Mouse (Mus musculus) hindbrain, embryonic 14.5 days (tissue): Measurements from ENCODE around the gene Ttc30a1. TPM values are rescaled to one million over a fixed set of nuclear protein-coding genes. Genes with fewer than 3 reads are reported as not detected.
"Not testable (repeated sequence)": the region's sequence is repeated elsewhere in the genome, so short reads cannot be mapped to it uniquely, and the experiment has no call there.

Experiments used
- ATAC-seq: fragments of 200-750 bp; cut with Nextera tagmentation; 2 replicates; pipeline ENCODE4 v1.8.0; 2017; ENCODE audit warnings: moderate number of reproducible peaks, mild to moderate bottlenecking, moderate TSS enrichment, moderate library complexity; ENCODE audit not compliant: low FRiP score
- DNase-seq: peaks from one replicate; pipeline ENCODE4 v3.0.0-alpha.2; 2015; ENCODE audit warnings: low spot score
- H3K27ac ChIP-seq: fragments of 300-500 bp; sonication (generic); 2 replicates; pipeline ENCODE4 v1.5.1; 2014; ENCODE audit warnings: mild to moderate bottlenecking, moderate library complexity
- H3K27me3 ChIP-seq: fragments of 300-500 bp; sonication (generic); 2 replicates; pipeline ENCODE4 v1.6.1; 2014; ENCODE audit warnings: mild to moderate bottlenecking, low read length, mixed read lengths; ENCODE audit not compliant: control insufficient read depth, insufficient read depth
- H3K36me3 ChIP-seq: fragments of 300-500 bp; sonication (generic); replicated peaks from 2 replicates; pipeline ENCODE4 v1.6.1; 2014; ENCODE audit not compliant: control insufficient read depth, insufficient read depth
- H3K4me1 ChIP-seq: fragments of 300-500 bp; sonication (generic); replicated peaks from 2 replicates; pipeline ENCODE4 v1.6.1; 2014; ENCODE audit warnings: antibody characterized with exemption, low read length, mixed read lengths; ENCODE audit not compliant: control insufficient read depth, insufficient read depth
- H3K4me2 ChIP-seq: fragments of 300-500 bp; sonication (generic); replicated peaks from 2 replicates; pipeline ENCODE4 v1.6.1; 2014; ENCODE audit warnings: mild to moderate bottlenecking, moderate library complexity
- H3K4me3 ChIP-seq: fragments of 300-500 bp; sonication (generic); replicated peaks from 2 replicates; pipeline ENCODE4 v1.5.1; 2014; ENCODE audit warnings: mild to moderate bottlenecking, low read length
- H3K9ac ChIP-seq: fragments of 300-500 bp; sonication (generic); 2 replicates; pipeline ENCODE4 v1.6.1; 2014
- H3K9me3 ChIP-seq: fragments of 300-500 bp; sonication (generic); 2 replicates; pipeline ENCODE4 v1.6.1; 2016; ENCODE audit warnings: low read length; ENCODE audit not compliant: control insufficient read depth
- WGBS: fragments of 180-500 bp; shearing (Covaris S2); extraction: QIAGEN DNeasy Blood & Tissue Kit; methylation state at CpG from one replicate; pipeline ENCODE4 v1.1.7; 2014; 5-methylcytosine and 5-hydroxymethylcytosine counted together
- polyA plus RNA-seq: library from polyadenylated mRNA; unstranded; fragments of >200 nt; fragmentation: Nextera tagmentation; extraction: Ambion mirVana; gene quantifications from 2 replicates; pipeline ENCODE4 v1.2.1, GENCODE M21; 2014

Ttc30a1 gene
- polyA plus RNA-seq: 8.7 and 9.2 TPM in 2 replicates

DNA sequence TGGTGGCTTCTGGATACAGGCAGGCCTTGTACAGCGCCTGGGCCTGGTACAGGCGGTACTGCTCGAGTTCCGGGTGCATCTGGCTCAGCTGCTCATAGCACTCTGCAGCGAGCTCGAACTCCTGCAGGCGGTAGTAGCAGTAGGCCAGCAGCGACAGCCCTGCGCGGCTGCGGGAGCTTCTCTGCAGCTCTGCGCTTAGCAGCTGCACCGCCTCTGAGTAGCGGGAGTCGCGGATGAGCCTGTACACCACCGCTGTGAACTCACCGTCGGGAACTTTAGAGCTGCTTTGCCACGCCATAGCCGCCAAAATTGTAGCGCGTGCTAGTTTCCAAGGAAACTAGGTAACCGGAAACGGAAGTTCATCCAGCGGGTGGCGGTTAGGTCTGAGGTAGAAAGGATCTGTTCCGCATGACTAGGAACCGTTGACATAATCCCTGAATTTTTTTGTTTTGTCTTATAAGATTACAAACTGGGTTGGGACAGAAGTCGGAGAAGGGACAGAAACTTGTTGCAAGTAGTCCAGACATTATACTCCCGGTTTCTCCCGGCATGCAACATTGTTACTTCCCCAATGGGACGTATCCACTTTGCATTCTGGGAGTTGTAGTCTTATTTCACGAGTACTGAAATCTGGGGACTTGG, at the start of gene Ttc30a1:
TSS of gene Ttc30a1 (minus strand) at position 528 of the 642 bp plus-strand sequence.
- peak; percentile 90 for DNase-seq
- H3K27me3 ChIP-seq, H3K36me3 ChIP-seq, H3K4me1 ChIP-seq, H3K9me3 ChIP-seq: not testable (repeated sequence)
- H3K4me3 ChIP-seq: peak within 1 kb of the TSS; percentile 40
- peak within 1 kb of the TSS; percentile 53 for H3K9ac ChIP-seq
- WGBS: under 1% methylated on average over 26 of the region's 34 CpGs
- peak; percentile 68 for ATAC-seq
- peak within 1 kb of the TSS; percentile 64 for H3K4me2 ChIP-seq
- 0 out of 2 replicates have a peak within 1 kb of the TSS, but pooled peaks have one; percentile 33 for H3K27ac ChIP-seq

DNA sequence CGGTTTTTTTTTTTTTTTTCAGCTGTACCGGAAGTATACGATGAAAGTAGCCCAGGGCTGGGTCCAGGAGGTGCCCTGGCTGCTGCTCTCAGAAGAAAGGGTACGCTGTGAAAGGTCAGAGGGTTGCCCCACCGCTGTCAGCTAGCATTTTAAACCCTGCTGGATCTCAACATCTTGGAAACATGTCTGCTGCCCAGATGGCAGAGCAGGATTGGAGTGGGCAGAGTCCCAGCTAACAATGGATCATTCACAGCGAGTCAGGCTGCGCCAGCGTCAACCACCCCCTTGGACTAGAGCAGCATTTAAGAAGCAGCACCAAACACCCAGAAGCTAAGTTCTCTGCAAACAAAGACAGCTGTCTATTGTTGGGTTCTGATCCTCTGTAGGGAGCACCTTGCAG, 48.3 kb upstream of the Ttc30a1 start:
- H3K27me3 ChIP-seq: no peaks in the 10 kb centered on the region
- peak overlapping the region; percentile 46 for H3K4me2 ChIP-seq
- H3K4me1 ChIP-seq: peaks cover 28% of the 10 kb centered on the region
- 6% methylated on average over 8 of the region's 8 CpGs for WGBS
- H3K9me3 ChIP-seq: no peaks in the 10 kb centered on the region
- peak overlapping the region; percentile 55 for H3K9ac ChIP-seq
- DNase-seq (peak; percentile 57), ATAC-seq (peak; percentile 77)
- no peak overlapping the region for H3K4me3 ChIP-seq
- peak overlapping the region; percentile 95 for H3K27ac ChIP-seq
- no peaks in the 10 kb centered on the region for H3K36me3 ChIP-seq

DNA sequence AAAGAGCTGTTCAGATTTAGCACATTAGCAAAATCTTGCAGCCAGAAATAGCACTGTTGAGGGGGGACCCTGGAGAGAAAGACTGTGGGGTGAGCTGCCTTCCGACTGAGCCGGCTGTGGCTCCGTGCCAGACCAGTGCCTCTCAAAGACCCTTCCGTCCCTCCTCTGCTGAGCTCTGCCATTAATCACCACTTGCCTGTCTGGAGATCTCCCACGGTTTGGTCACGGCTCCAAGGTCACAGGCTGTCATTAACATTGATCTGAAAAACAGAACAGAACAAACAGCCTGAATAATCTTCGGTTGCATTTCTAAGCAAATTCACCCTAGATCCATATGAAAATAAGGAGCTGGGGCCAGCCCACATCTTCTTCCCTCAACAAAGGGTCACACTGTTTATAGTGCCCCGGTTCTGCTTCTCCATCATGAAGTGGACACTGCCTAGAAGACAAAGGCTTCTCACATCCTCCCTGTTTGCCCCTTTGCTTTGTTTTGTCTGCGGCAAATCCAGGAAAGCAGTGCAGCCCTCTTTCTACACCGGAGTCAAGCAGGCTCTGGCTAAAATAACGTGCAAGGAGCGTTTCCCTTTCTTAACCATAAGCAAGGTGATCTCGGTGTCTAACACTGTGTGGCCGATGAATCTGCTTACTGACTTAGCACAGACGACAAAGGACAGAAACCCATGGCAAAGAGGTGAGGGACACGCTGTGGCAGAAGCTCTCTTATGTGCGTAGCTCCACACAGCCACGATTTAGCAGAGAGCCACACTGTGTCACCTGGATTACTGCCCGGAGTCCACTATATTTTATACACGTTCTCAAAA, 47.5 kb upstream of the Ttc30a1 start:
- ATAC-seq (peak; percentile 86), DNase-seq (peak; percentile 67)
- Histone ChIP-seq H3K36me3 (no peaks in the 10 kb centered on the region), H3K9me3 (no peaks in the 10 kb centered on the region), H3K9ac (peak overlapping the region; percentile 55), H3K4me2 (peak overlapping the region; percentile 46), H3K4me3 (no peak overlapping the region), H3K27ac (peak overlapping the region; percentile 95), H3K27me3 (no peaks in the 10 kb centered on the region), H3K4me1 (peaks cover 28% of the 10 kb centered on the region)
- WGBS: 6% methylated on average over 20 of the region's 20 CpGs

DNA sequence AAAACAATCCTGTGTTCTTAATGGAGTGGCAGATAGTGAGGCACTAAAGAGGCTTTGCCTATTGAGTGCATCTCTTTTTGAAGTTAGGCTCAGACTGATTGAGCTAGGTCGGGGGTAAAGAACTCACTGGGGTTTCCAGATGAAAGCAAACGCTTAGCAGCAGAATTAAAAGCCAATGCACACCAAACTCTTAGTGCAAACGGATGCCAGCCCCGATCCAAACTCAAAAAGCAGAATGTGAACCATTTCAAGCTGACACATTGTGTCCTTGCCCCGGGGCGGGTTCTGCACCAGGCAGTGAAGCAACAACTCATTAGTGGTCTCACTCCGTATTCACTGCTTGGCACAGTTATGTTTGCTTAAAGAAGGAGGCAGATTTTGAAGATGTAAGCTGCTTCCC, 35.1 kb upstream of the Ttc30a1 start:
- no peak overlapping the region for H3K4me3 ChIP-seq
- H3K36me3 ChIP-seq: no peaks in the 10 kb centered on the region
- no peak overlapping the region for H3K4me2 ChIP-seq
- H3K9me3 ChIP-seq: no peaks in the 10 kb centered on the region
- H3K4me1 ChIP-seq: peaks cover 15% of the 10 kb centered on the region
- 7% methylated on average over 7 of the region's 7 CpGs for WGBS
- H3K9ac ChIP-seq: no peak overlapping the region
- ATAC-seq (peak; percentile 40; the same call in 1 of the 2 replicates), DNase-seq (peak; percentile 53)
- 0 out of 2 replicates have a peak overlapping the region, but pooled peaks have one; percentile 9 for H3K27ac ChIP-seq
- no peaks in the 10 kb centered on the region for H3K27me3 ChIP-seq

DNA sequence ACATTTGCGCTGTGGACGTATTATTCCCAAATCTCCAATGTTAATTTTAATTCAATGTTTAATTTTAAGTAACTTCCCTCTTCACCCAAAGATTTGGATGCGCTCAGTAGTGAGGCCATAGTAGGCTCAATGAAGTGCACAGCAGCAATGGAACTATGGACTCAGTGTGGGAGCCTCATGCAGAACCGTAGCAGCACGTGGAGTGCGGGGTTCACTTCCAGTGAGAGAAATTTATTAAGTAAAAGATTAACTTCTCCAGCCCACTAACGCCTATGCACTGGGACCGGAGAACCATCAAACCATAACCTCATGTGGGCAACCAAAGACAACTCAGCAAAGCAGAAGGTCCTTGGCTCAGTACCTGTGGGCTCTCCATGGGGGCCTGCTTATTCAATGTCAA, 34.4 kb upstream of the Ttc30a1 start:
- no peak for ATAC-seq
- Histone ChIP-seq H3K9ac (no peak overlapping the region), H3K9me3 (no peaks in the 10 kb centered on the region), H3K27ac (no peak overlapping the region), H3K36me3 (no peaks in the 10 kb centered on the region), H3K4me3 (no peak overlapping the region), H3K4me2 (no peak overlapping the region), H3K4me1 (peaks cover 14% of the 10 kb centered on the region), H3K27me3 (no peaks in the 10 kb centered on the region)
- no peak for DNase-seq
- 78% methylated on average over 8 of the region's 8 CpGs for WGBS

DNA sequence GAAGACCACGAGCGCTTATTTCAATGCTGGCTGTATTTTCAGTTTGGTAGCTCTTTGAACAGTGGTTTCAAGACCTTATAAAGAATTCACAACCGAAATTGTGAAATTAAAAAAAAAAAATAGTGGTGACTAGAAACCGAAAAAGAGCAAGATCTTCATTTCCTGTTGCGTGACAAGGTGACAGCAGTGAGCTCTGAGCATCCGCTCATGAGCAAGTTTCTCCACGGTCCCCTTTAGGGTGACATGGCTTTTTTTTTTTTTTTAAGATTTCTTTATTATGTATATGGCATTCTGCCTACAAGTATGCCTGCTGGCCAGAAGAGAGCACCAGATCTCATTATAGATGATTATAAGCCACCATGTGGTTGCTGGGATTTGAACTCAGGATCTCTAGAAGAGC, 33.7 kb upstream of the Ttc30a1 start:
- Histone ChIP-seq H3K4me1 (peaks cover 10% of the 10 kb centered on the region), H3K27me3 (no peaks in the 10 kb centered on the region), H3K9ac (no peak overlapping the region), H3K4me3 (no peak overlapping the region), H3K27ac (no peak overlapping the region), H3K4me2 (no peak overlapping the region), H3K9me3 (no peaks in the 10 kb centered on the region), H3K36me3 (no peaks in the 10 kb centered on the region)
- DNase-seq (no peak), ATAC-seq (no peak)
- WGBS: 90% methylated on average over 7 of the region's 7 CpGs

DNA sequence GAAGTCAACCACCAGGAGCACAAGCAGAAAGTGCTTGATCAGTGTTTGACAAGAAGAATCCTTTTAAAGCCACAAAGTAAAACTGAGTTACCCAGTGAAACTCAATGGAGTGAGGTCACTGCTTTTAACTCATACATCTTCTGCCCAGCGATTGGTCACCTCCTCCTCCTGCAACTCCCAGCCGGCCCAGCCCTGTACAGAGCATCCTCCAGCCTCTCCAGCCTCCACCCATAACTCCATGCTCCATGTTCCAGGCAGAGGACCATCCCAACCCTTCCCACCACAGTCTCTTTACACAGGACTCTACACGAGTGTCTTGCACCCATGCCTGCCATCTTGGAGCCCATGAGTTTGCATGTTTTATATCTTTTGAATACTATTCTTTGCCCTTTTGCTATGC, 32.9 kb upstream of the Ttc30a1 start:
- no peak overlapping the region for H3K9ac ChIP-seq

DNA sequence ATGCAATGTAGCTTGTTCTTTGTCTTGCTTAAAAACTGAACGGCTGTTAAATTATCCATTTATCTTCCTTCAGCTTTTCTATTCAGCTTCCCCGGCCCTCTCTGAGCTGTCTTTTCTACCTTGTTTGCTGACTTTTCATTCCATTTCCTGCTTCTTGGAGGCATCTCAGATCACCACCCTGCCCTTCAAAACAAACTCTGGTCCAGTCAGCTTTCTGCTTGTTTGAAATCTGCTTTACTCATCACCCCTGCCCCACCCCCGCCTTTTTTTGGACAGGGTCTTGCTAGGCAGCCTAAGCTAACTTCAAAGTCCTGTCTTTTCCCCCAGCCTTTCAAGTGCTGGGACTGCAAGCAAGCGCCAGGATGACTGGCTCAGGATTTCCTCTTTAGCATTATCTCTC, 24.4 kb upstream of the Ttc30a1 start:
- WGBS: 20% methylated on average over 4 of the region's 4 CpGs
- H3K4me1 ChIP-seq: no peaks in the 10 kb centered on the region
- no peaks in the 10 kb centered on the region for H3K9me3 ChIP-seq
- 0 out of 2 replicates have a peak overlapping the region, but pooled peaks have one; percentile 24 for H3K27ac ChIP-seq
- H3K9ac ChIP-seq: peak overlapping the region; percentile 24; the same call in 1 of the 2 replicates
- no peak for DNase-seq
- no peak overlapping the region for H3K4me2 ChIP-seq
- H3K4me3 ChIP-seq: no peak overlapping the region
- H3K36me3 ChIP-seq: no peaks in the 10 kb centered on the region
- ATAC-seq: no peak
- no peaks in the 10 kb centered on the region for H3K27me3 ChIP-seq

More for the DNA sequence above, 32.9 kb upstream of the Ttc30a1 start:
- Histone ChIP-seq H3K4me3 (no peak overlapping the region), H3K4me2 (no peak overlapping the region), H3K27ac (no peak overlapping the region), H3K36me3 (no peaks in the 10 kb centered on the region), H3K27me3 (no peaks in the 10 kb centered on the region), H3K4me1 (peaks cover 10% of the 10 kb centered on the region), H3K9me3 (no peaks in the 10 kb centered on the region)
- ATAC-seq: no peak
- DNase-seq: no peak
- 87% methylated on average over 3 of the region's 3 CpGs for WGBS

DNA sequence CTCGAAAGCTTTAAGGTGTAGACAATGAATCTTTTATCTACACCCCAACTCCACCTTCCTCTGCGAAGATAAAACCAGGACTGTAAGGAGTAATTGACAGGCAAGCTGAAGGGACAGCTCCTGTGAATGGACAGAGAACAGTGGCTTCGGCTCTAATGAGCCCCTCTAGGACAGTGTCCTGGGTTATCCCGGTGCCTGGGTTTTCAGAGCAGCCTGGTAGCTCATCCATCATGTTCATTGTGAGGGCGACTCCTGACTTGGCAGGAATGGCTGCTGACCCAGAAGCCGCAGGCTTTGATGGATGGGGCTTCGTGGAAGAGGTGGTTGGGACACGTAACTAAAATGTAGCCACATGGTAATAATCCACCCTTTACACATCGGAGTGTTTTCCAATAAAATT, 21.1 kb upstream of the Ttc30a1 start:
- WGBS: 37% methylated on average over 9 of the region's 9 CpGs
- H3K27me3 ChIP-seq: no peaks in the 10 kb centered on the region
- DNase-seq (no peak), ATAC-seq (0 out of 2 replicates have a peak, but pooled peaks have one; percentile 52)
- no peak overlapping the region for H3K9ac ChIP-seq
- no peaks in the 10 kb centered on the region for H3K36me3 ChIP-seq
- no peak overlapping the region for H3K4me2 ChIP-seq
- no peak overlapping the region for H3K4me3 ChIP-seq
- no peaks in the 10 kb centered on the region for H3K9me3 ChIP-seq
- H3K27ac ChIP-seq: no peak overlapping the region
- H3K4me1 ChIP-seq: 0 out of 2 replicates have a peak, but pooled peaks cover 3% of the 10 kb centered on the region
